Comparison of ENCODE assay signal across 8 mouse cellular contexts in genomic region chr4:139622373-139623282, GRCm38 (mm10). TPM values are rescaled to one million over a fixed set of nuclear protein-coding genes. Genes with fewer than 3 reads are reported as not detected.
A peak's percentile ranks its signal among the peaks of the same experiment; 100 is the strongest.
DNase-seq lines count a peak whose midpoint lies in the region; ATAC-seq lines count a peak whose summit lies in the region.

Gene Aldh4a1, plus strand, starts transcription at chr4:139622866.

- peak; percentile 99 for ATAC-seq in heart, embryonic 13.5 days (ENCODE audit: extremely low read depth, insufficient number of reproducible peaks, low FRiP score, low TSS enrichment)
- ATAC-seq in liver, embryonic 12.5 days: peak; percentile 99
- peak; percentile 100 for ATAC-seq in stomach, embryonic 15.5 days (ENCODE audit: insufficient read depth, low FRiP score, low read depth)

- peak within 1 kb of the TSS; percentile 85 for H3K9ac ChIP-seq in heart, embryonic 13.5 days
- H3K9ac ChIP-seq in liver, embryonic 12.5 days: peak within 1 kb of the TSS; percentile 73
- peak within 1 kb of the TSS; percentile 77 for H3K9ac ChIP-seq in stomach, embryonic 15.5 days

- H3K27ac ChIP-seq in brown adipose tissue, adult 24 weeks (replicated peaks; ENCODE audit: low read depth, low read length): peak within 1 kb of the TSS; percentile 92
- peak within 1 kb of the TSS; percentile 65 for H3K27ac ChIP-seq in heart, embryonic 13.5 days (replicated peaks)
- peak within 1 kb of the TSS; percentile 77 for H3K27ac ChIP-seq in liver, embryonic 12.5 days
- H3K27ac ChIP-seq in stomach, embryonic 15.5 days: peak within 1 kb of the TSS; percentile 85

- peaks cover 2% of the 10 kb centered on the region; the same call in 1 of the 2 replicates for H3K4me1 ChIP-seq in brown adipose tissue, adult 24 weeks (ENCODE audit: control insufficient read depth, insufficient read depth, insufficient read length, low read length)
- H3K4me1 ChIP-seq in heart, embryonic 13.5 days: peaks cover 26% of the 10 kb centered on the region
- H3K4me1 ChIP-seq in liver, embryonic 12.5 days: peaks cover 49% of the 10 kb centered on the region
- H3K4me1 ChIP-seq in stomach, embryonic 15.5 days: peaks cover 25% of the 10 kb centered on the region

- no peaks in the 10 kb centered on the region for H3K9me3 ChIP-seq in heart, embryonic 13.5 days
- H3K9me3 ChIP-seq in liver, embryonic 12.5 days (replicated peaks): no peaks in the 10 kb centered on the region
- H3K9me3 ChIP-seq in stomach, embryonic 15.5 days: no peaks in the 10 kb centered on the region

- H3K4me3 ChIP-seq in brown adipose tissue, adult 24 weeks (ENCODE audit: insufficient read depth, low read depth, low read length): peak within 1 kb of the TSS; percentile 81
- H3K4me3 ChIP-seq in heart, embryonic 13.5 days: peak within 1 kb of the TSS; percentile 71
- peak within 1 kb of the TSS; percentile 73 for H3K4me3 ChIP-seq in liver, embryonic 12.5 days
- peak within 1 kb of the TSS; percentile 69 for H3K4me3 ChIP-seq in stomach, embryonic 15.5 days (replicated peaks)

- peak within 1 kb of the TSS; percentile 84 for H3K4me2 ChIP-seq in heart, embryonic 13.5 days
- H3K4me2 ChIP-seq in liver, embryonic 12.5 days: peak within 1 kb of the TSS; percentile 94
- peak within 1 kb of the TSS; percentile 90 for H3K4me2 ChIP-seq in stomach, embryonic 15.5 days

- WGBS in heart, embryonic 13.5 days: 0% methylated on average over 36 of the region's 38 CpGs
- under 1% methylated on average over 34 of the region's 38 CpGs for WGBS in liver, embryonic 12.5 days (ENCODE audit: insufficient replicate concordance)
- under 1% methylated on average over 34 of the region's 38 CpGs for WGBS in stomach, embryonic 15.5 days

- peaks cover 20% of the 10 kb centered on the region for H3K36me3 ChIP-seq in heart, embryonic 13.5 days
- H3K36me3 ChIP-seq in liver, embryonic 12.5 days: peaks cover 4% of the 10 kb centered on the region; the same call in 1 of the 2 replicates
- H3K36me3 ChIP-seq in stomach, embryonic 15.5 days: no peaks in the 10 kb centered on the region

- H3K27me3 ChIP-seq in heart, embryonic 13.5 days (replicated peaks): peaks cover 6% of the 10 kb centered on the region
- peaks cover 6% of the 10 kb centered on the region; the same call in 1 of the 2 replicates for H3K27me3 ChIP-seq in liver, embryonic 12.5 days (replicated peaks)
- H3K27me3 ChIP-seq in stomach, embryonic 15.5 days (replicated peaks): no peaks in the 10 kb centered on the region

- DNase-seq in CD4-positive, CD25-positive, alpha-beta regulatory T cell, adult 2 months (ENCODE audit: low read depth, low spot score): peak; percentile 96
- DNase-seq in fat pad, adult 2 months (ENCODE audit: extremely low read depth, low read depth, low spot score): peak; percentile 96
- peak; percentile 92 for DNase-seq in kidney, postnatal 10 days
- DNase-seq in natural killer cell, adult 2 months (ENCODE audit: low spot score in 2 of 2): peak; percentile 86 to 88

RNA-seq across cellular contexts. Expression of gene Aldh4a1, which starts in this region (rescaled TPM):
- 72.9 and 74.8 TPM in 2 replicates for polyA plus RNA-seq in brown adipose tissue, adult 24 weeks (2012; ENCODE audit: insufficient read depth, insufficient read length, missing spikeins)
- 18.8 and 23.2 TPM in 2 replicates for polyA plus RNA-seq in heart, embryonic 13.5 days (2015; fragmentation: Nextera tagmentation; extraction: Ambion mirVana)
- 49.4 and 52.0 TPM in 2 replicates for polyA plus RNA-seq in liver, embryonic 12.5 days (2016; fragmentation: Nextera tagmentation; extraction: Ambion mirVana)
- polyA plus RNA-seq in stomach, embryonic 15.5 days (2015; fragmentation: Nextera tagmentation; extraction: Ambion mirVana): 27.6 and 30.7 TPM in 2 replicates

Comparison
In these comparisons a context has a peak if more than half of its experiments do, and no peak if none do; other contexts are left out.
1. Peak in every context shown above with its lines: DNase-seq, ATAC-seq, H3K4me3 ChIP-seq and H3K27ac ChIP-seq.